Mouse (Mus musculus) Patski (cell line): ENCODE data around the gene Pkp3. TPM values are rescaled to one million over a fixed set of nuclear protein-coding genes. Genes with fewer than 3 reads are reported as not detected.

ENCODE experiments used
- ATAC-seq: fragments of 100-300 bp; one replicate; pipeline ENCODE4 v1.8.0; 2021
- CTCF ChIA-PET: fragments of 350-600 bp; sonication (Branson Sonifier 250); formaldehyde crosslinking; loops from one replicate; lab custom pipeline; 2022; ENCODE audit warnings: inconsistent platforms; lab: Charles Lee
- POLR2A ChIA-PET: fragments of 350-600 bp; sonication (Branson Sonifier 250); formaldehyde crosslinking; loops from one replicate; lab custom pipeline; 2022; ENCODE audit warnings: antibody characterized with exemption, inconsistent platforms; lab: Charles Lee
- DNase-seq: peaks from one replicate; pipeline ENCODE4 v3.0.0-alpha.2; 2011; ENCODE audit warnings: low read depth, low spot score
- H3K27me3 ChIP-seq: fragments of 371-371 bp; one replicate; pipeline ENCODE4 v1.5.1; 2021
- CTCF ChIP-seq: fragments of 100-300 bp; IDR thresholded peaks from one replicate; pipeline ENCODE4 v1.5.1; 2021
- in situ Hi-C: fragments of 300-500 bp; cut with MboI; formaldehyde crosslinking; loops from 3 replicates; pipeline ENCODE4 v1.11.1; 2018; ENCODE audit warnings: low pct_unique_long_range_greater_than_20kb, mixed read lengths
- polyA plus RNA-seq: library from polyadenylated mRNA; unstranded; gene quantifications from one replicate; pipeline ENCODE4 v1.2.3, GENCODE M21; 2021

Pkp3 gene
- polyA plus RNA-seq, 1 experiment from 2014 or later = 2.2 TPM

DNA sequence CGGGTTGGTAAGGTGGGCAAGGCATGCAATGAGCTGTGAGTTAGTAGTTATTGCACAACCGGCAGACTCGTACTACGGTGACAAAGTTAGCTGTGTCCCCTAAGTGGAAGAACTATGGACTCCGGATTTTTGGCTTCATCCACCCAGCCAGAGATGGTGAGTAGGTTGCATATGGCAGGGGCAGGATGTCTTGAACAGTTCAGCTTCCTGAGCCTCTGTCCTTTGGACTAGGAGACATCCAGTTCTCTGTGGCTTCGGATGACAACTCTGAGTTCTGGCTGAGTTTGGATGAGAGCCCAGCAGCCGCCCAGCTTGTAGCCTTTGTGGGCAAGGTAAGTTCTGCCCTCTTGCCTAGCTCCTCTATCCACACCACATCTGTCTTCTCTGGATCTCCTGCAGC lies 13.4 kb upstream of the Pkp3 start:
- no peak for TF ChIP-seq CTCF
- ATAC-seq (no peak), DNase-seq (no peak)
- ChIA-PET POLR2A (interaction anchor here (0.5 kb wide), 1 partner anchor 32 kb away, joined by 3 read pairs; no protein-coding TSS in a partner anchor), CTCF (interaction anchor here (1.2 kb wide), 1 partner anchor 16 kb away, joined by 3 read pairs; no protein-coding TSS in a partner anchor)
- in situ Hi-C loops = no loop called here
- peaks cover 4% of the 10 kb centered on the region for H3K27me3 ChIP-seq

GRCm38 (mm10) chr7:141068351-141068750 lies 9.7 kb upstream of the Pkp3 start:
- DNase-seq (no peak), ATAC-seq (no peak)
- peaks cover 4% of the 10 kb centered on the region for H3K27me3 ChIP-seq
- ChIA-PET POLR2A (no interaction called here), CTCF (interaction anchor here (1.2 kb wide), 1 partner anchor 19 kb away, joined by 6 read pairs; no protein-coding TSS in a partner anchor)
- in situ Hi-C loops = no loop called here
- no peak for TF ChIP-seq CTCF

- TF ChIP-seq CTCF = no peak
- DNase-seq (no peak), ATAC-seq (peak; percentile 22)
- CTCF ChIA-PET = interaction anchor here (0.7 to 2.0 kb wide), 15 partner anchors 9 to 118 kb away, joined by 3 to 9 read pairs (median 4); partner anchors contain the start of genes B4galnt4, Pkp3 and Rnh1
- POLR2A ChIA-PET = interaction anchor here (0.6 to 1.5 kb wide), 3 partner anchors 14 to 123 kb away, joined by 3 to 7 read pairs (median 3); no protein-coding TSS in a partner anchor
- peaks cover 4% of the 10 kb centered on the region for H3K27me3 ChIP-seq
- in situ Hi-C loops = no loop called here
These were observed 7.8 kb upstream of the Pkp3 start for GRCm38 (mm10) chr7:141070058-141070862.

DNA sequence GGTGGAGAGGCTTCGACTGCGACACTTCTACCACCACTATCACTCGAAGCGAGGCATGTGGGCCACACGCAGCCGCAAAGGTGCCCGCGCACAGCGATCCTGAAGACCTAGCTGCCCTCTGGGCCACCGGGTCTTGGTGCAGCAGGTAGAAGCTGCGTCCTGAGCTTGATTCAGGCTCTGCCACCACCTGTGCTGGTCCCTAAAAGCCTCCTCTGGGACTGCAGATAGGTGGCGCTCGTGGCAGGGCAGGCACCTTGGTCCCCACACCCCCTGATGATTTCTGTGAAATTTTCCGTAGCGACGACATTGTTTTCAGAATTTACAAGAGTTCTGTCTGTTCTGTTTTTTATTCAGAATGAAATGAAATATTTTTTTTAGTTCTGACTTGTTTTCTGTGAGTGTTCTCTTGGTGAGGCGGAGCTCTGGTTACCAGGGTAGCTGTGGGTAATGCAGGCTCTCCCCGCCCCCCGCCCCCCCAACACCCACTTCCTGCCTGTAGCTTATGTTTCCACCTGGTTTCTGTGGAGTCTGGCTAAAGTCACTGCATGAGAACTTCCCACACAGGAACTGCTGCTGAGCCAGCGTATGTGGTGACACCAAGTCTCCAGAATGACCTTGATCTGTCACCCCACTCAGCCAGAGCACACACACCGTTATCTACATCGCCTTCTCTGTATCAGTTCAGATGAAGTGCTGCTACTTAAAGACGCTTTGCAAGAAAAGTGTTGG lies 5.8 kb upstream of the Pkp3 start:
- no peak for TF ChIP-seq CTCF
- no peak for ATAC-seq
- ChIA-PET CTCF (interaction anchor here (0.7 to 1.9 kb wide), 6 partner anchors 11 to 163 kb away, joined by 3 to 5 read pairs (median 3); no protein-coding TSS in a partner anchor), POLR2A (interaction anchor here (0.8 kb wide), 1 partner anchor 24 kb away, joined by 3 read pairs; no protein-coding TSS in a partner anchor)
- in situ Hi-C loops = no loop called here
- no peak for DNase-seq
- peaks cover 4% of the 10 kb centered on the region for H3K27me3 ChIP-seq

- DNase-seq (no peak), ATAC-seq (no peak)
- H3K27me3 ChIP-seq = no peaks in the 10 kb centered on the region
- POLR2A ChIA-PET = no interaction called here
- in situ Hi-C loops = no loop called here
- TF ChIP-seq CTCF = no peak
- CTCF ChIA-PET = interaction anchor here (0.9 to 1.9 kb wide), 3 partner anchors 8 to 103 kb away, joined by 3 to 4 read pairs (median 3); no protein-coding TSS in a partner anchor
These were observed 4.2 kb upstream of the Pkp3 start for GRCm38 (mm10) chr7:141073782-141074181.

DNA sequence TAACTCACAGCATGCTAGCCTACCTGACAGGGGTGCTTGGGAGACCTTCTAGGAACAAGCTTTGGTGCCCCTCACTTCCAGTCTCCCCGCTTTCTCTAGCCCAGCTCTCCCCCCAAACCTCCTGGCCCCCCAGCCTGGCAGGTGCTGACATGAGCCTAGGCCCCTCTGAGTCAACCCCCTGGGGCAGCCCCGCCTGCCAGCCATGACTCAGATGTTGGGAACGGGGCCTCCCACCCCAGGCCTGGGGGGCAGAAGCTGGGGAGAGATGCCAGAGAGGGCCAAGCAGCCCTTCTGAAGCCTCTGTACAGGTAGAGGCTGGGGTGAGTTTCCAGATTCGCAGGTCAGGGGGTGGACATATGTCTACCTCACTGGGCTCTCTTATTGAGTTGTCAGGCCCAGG lies 858 bp downstream of the Pkp3 start:
- ChIA-PET POLR2A (no interaction called here), CTCF (interaction anchor here (2.0 kb wide), 1 partner anchor 9 kb away, joined by 7 read pairs; no protein-coding TSS in a partner anchor)
- DNase-seq = no peak
- peak; percentile 36 for ATAC-seq
- no peak for TF ChIP-seq CTCF
- no peaks in the 10 kb centered on the region for H3K27me3 ChIP-seq
- in situ Hi-C loops = no loop called here

- DNase-seq (no peak), ATAC-seq (no peak)
- in situ Hi-C loops = no loop called here
- ChIA-PET POLR2A (no interaction called here), CTCF (interaction anchor here (2.0 kb wide), 1 partner anchor 9 kb away, joined by 7 read pairs; no protein-coding TSS in a partner anchor)
- no peak for TF ChIP-seq CTCF
- no peaks in the 10 kb centered on the region for H3K27me3 ChIP-seq
These were observed 1.7 kb downstream of the Pkp3 start for GRCm38 (mm10) chr7:141079481-141080449.

GRCm38 (mm10) chr7:141087894-141088293 lies 9.9 kb downstream of the Pkp3 start:
- ATAC-seq (no peak), DNase-seq (no peak)
- POLR2A ChIA-PET = no interaction called here
- CTCF ChIA-PET = no interaction called here
- TF ChIP-seq CTCF = no peak
- H3K27me3 ChIP-seq = no peaks in the 10 kb centered on the region
- in situ Hi-C loops = no loop called here

- ATAC-seq (no peak), DNase-seq (no peak)
- in situ Hi-C loops = no loop called here
- no peak for TF ChIP-seq CTCF
- POLR2A ChIA-PET = no interaction called here
- H3K27me3 ChIP-seq = no peaks in the 10 kb centered on the region
- CTCF ChIA-PET = no interaction called here
These were observed 10.5 kb downstream of the Pkp3 start for GRCm38 (mm10) chr7:141088473-141088872.

GRCm38 (mm10) chr7:141090228-141090627 lies 12.2 kb downstream of the Pkp3 start:
- ATAC-seq = no peak
- no peak for DNase-seq
- in situ Hi-C loops = no loop called here
- CTCF ChIA-PET = interaction anchor here (0.8 to 1.2 kb wide), 2 partner anchors 18 to 20 kb away, joined by 3 read pairs; no protein-coding TSS in a partner anchor
- TF ChIP-seq CTCF = no peak
- no peaks in the 10 kb centered on the region for H3K27me3 ChIP-seq
- POLR2A ChIA-PET = no interaction called here
